Mouse (Mus musculus): ENCODE measurements around the gene Dop1b.

GRCm38 (mm10) chr16:93830071-93830470, 118.4 kb downstream of the Dop1b start:
- TF ChIP-seq CTCF (IDR thresholded peaks at IDR 0.05; ENCODE audit: borderline replicate concordance, insufficient read depth, low read depth, low read length) (no peak), POLR2A (IDR thresholded peaks at IDR 0.05; ENCODE audit: borderline replicate concordance, insufficient read depth, low read length) (no peak)

Data from cerebellum, adult 2 months (tissue).